Mouse (Mus musculus) lung, postnatal 25 days (tissue): ENCODE measurements around the gene Sltm.
"Not testable (repeated sequence)": the region's sequence is repeated elsewhere in the genome, so short reads cannot be mapped to it uniquely, and the experiment has no call there.

Experiments
- DNase-seq: peaks from one replicate; pipeline ENCODE4 v3.0.0; 2022; ENCODE audit warnings: low spot score

The Sltm gene

GRCm38 (mm10) chr9:70552233-70552632 lies 9.7 kb downstream of the Sltm start:
- not testable (repeated sequence) for DNase-seq

DNA sequence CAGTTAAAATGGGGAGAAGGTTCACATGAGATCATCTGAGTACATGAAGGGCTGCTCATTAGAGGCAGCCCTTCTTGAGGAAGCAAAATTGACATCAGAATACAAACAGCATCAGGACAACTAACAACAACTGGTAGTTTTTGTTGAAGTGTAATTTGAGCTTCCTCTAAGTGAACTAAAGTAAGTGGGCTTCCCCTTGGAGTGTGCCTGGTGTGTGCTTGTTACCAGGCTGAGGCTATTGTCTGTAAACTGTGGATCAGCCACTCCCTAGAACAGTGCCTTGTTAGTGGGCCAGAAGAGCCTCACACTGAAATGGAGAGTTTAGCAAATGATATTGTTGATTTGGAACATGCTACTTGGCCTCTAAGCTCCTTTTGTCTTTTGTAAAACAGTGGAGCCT lies 12.9 kb downstream of the Sltm start:
- no peak for DNase-seq

DNA sequence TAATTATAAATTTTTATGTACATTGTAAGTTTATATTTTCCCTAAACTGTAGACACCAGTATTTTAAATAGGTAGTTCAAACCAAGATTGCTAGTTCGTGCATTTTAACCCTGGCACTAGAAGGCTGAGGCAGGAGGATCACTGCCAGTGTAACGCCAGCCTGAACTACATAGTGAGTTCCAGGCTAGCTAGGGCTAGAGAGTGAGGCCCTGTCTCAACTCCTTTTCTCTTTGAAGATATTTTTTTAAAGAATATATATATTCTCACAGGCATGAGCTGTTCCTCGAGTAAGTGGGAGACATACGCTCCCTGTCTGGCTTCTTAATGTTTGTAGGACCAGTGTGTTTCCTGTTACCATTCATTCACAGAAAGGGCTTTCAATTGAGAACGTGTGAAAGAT lies 14.2 kb downstream of the Sltm start:
- no peak for DNase-seq

GRCm38 (mm10) chr9:70562825-70563224 lies 20.3 kb downstream of the Sltm start:
- DNase-seq, result no peak

DNA sequence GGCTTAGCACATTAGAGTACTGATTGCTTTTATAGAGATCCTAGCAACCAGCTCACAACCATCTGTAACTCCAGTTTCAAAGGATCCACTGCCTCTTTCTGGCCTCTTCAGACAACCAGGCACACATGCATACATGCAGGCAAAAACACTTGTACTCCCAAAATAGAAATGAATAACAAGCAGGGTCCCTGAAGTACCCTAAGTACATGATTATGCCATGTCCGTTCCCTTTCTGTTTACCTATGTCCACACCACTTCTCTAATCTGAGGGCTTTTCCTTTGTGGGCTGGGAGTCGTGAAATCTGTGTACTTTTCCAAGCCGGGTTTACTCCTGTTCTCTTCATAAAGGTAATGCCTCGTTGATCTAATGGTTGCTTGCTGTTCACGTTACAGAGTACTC lies 25.1 kb downstream of the Sltm start:
- DNase-seq, result peak; percentile 60

DNA sequence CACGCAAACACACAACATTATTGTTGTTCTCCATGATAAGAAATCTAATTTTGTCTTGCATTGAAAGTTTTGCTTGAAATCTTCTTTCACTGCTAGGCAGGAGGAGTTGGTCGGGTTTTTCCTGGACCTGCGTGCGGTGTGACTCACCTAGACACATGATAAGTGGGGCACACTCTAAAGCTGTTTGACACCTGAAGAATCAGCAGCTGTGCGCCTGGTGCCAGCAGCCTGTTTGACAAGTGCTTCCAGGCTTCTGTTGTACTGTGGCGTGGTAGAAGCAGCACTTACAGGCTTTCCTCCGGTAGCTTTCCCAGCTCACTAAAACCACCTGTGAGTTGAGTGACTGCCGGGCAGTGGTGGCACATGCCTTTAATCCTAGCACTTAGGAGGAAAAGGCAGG lies 27.8 kb downstream of the Sltm start:
- peak; percentile 25 for DNase-seq

DNA sequence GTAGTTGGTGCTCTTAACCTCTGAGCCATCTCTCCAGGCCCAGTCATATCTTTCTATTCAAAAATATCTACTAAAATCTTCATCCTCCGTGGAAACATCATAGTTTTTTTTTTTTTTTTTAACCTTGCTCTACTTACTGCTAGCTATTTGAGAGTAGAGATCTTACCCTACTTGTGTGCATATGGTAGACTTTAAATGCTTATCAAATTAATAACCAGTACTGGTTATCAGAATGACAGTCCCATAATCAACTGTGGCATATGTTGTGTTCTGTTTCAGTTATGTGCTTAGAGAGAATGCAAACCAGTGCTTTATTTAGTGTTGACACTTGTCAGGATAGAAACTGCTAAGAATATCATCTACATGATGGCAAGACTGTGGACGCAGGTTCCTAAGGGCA lies 35.6 kb downstream of the Sltm start:
- no peak for DNase-seq

DNA sequence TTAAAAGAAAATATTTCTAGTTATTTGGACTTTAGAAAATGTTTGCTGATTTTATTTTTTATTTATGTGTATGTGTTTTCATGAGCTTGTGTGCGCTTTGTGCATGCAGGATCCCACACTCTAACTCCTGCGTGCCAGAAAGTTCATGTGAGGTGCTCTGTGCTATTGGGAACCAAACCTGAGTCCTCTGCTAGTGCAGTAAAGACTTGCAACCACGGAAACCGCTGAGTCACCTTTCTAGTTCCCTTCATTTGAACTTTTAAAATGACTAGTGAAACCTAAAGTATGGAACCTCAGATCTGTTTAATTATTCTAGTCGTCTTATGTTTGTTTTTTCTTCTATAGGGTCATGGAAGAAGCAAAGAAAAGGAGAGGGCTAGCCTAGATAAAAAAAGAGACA lies 38.4 kb downstream of the Sltm start:
- DNase-seq, result no peak

- no peak for DNase-seq
Observed at GRCm38 (mm10) chr9:70584641-70585040, 42.1 kb downstream of the Sltm start.

- no peak for DNase-seq
Observed at GRCm38 (mm10) chr9:70585172-70585571, 42.6 kb downstream of the Sltm start.

- no peak for DNase-seq
Observed at GRCm38 (mm10) chr9:70587171-70587570, 44.6 kb downstream of the Sltm start.

DNA sequence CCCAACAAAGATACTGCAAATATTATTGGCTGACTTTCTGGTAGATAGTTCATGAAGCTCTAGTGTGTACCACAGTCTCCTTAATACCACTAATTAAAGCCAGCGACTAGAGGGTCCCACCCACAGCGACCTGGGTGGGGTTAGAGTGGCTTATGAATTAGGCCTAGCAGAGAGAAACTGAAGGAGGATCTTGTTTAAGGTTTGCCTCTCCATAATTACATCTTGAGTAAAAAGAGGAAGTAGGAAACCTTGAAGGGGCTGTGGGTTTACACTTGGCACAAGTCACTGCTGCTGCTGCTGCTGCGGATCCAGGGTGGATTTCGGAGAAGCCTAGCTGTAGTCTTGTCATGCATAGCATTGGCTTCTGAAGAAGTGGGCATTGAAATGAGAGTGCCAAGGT lies 48.2 kb downstream of the Sltm start:
- no peak for DNase-seq

- DNase-seq, result no peak
Observed at GRCm38 (mm10) chr9:70591486-70591885, 48.9 kb downstream of the Sltm start.

- no peak for DNase-seq
Observed at GRCm38 (mm10) chr9:70598271-70598670, 55.7 kb downstream of the Sltm start.

GRCm38 (mm10) chr9:70602186-70602845 lies 59.8 kb downstream of the Sltm start:
- DNase-seq, result no peak

GRCm38 (mm10) chr9:70611026-70611673 lies 68.6 kb downstream of the Sltm start:
- no peak for DNase-seq

DNA sequence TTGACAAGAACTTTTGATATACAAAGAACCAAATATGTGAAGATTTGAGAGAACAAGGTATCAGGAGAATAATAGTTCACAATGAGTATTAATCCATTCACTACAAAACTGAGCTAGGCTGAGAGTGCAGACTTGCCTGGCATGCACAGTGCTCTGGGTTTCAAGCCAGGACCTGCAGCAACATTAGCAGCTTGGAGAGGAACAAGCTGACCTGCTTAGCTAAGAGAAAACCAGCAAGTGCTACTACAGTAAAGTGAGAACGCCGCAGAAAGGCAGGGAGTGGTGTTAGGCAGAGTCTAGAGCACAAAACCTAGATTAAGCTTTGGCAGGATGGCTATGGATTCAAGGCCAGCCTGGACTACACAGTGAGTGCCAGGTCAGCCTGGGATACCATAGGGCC lies 87.2 kb downstream of the Sltm start:
- peak; percentile 14 for DNase-seq

- peak; percentile 32 for DNase-seq
Observed at GRCm38 (mm10) chr9:70631665-70632064, 89.1 kb downstream of the Sltm start.

DNA sequence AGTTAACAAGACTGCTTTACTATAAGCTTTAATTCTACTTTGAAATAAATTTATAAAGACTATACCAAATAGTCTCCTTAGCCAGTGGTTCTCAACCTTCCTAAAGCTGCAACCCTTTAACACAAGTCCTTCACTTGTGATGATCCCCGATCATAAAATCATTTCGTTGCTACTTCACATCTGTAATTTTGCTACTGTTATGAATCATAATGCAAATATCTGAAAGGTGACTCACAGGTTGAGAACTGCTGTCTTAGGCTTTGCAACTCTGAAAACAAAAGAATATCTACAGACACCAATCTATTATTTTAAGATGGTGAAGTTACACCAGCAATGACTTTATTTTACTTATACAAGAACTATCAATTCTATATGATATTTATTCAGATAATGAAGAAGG lies 94.2 kb downstream of the Sltm start:
- DNase-seq, result no peak
